ENCODE assay signal across 26 mouse cellular contexts in the genomic region with DNA sequence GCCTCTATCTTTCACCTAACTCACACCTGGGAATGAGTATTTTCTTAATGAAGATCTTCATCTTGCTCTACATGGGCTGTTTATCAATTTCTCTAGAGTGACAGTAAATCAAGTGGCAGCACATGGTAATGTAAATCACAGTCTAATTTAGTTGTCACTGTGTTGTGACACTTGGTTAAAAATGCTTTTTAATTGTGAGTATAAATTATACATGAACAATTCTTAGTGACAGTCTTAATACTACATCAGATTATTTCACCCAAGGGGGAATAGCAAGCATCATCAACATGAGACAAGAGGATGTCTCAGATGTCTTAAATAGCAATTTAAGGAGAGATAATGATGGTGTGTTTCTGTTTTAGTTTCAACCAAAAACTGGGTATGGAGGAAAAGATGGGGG.
"Had no signal": no experiment of that assay in that cellular context is flagged by ENCODE, and none has a peak within 500 bp of the region (broad histone marks: within the 10 kb centered on the region; RNA-seq: fewer than 3 reads in every experiment).

No protein-coding gene starts in this region.

- H3K9me3 ChIP-seq: heart, embryonic 10.5 days; heart, embryonic 12.5 days; hindbrain, embryonic 10.5 days; hindbrain, embryonic 12.5 days; kidney, embryonic 15.5 days; limb, embryonic 13.5 days; limb, embryonic 15.5 days; liver, embryonic 12.5 days had no signal

- H3K36me3 ChIP-seq: heart, embryonic 10.5 days; heart, embryonic 12.5 days; hindbrain, embryonic 10.5 days; hindbrain, embryonic 12.5 days; kidney, embryonic 15.5 days; limb, embryonic 13.5 days; limb, embryonic 15.5 days; liver, embryonic 12.5 days had no signal

- H3K9ac ChIP-seq: heart, embryonic 12.5 days; hindbrain, embryonic 12.5 days; hindbrain, embryonic 14.5 days; kidney, embryonic 15.5 days; limb, embryonic 13.5 days; limb, embryonic 15.5 days; liver, embryonic 12.5 days; liver, embryonic 14.5 days had no signal

- H3K4me3 ChIP-seq: heart, embryonic 10.5 days; heart, embryonic 12.5 days; hindbrain, embryonic 10.5 days; hindbrain, embryonic 12.5 days; kidney, embryonic 15.5 days; limb, embryonic 13.5 days; limb, embryonic 15.5 days; liver, embryonic 12.5 days had no signal

- DNase-seq: gastrocnemius, postnatal 10 days; gastrocnemius, postnatal 25 days; heart, adult 18-20 months; heart, postnatal 10 days; heart, postnatal 4 days; kidney, adult 11 months; kidney, adult 2 months; kidney, adult 9 months; kidney, postnatal 14 days; kidney, postnatal 36 days; layer of hippocampus, adult 9-11 months; layer of hippocampus, postnatal 36 days; left cerebral cortex, postnatal 4 days had no signal

- H3K27ac ChIP-seq: heart, embryonic 10.5 days; hindbrain, embryonic 10.5 days; hindbrain, embryonic 12.5 days; hindbrain, embryonic 14.5 days; kidney, embryonic 15.5 days; kidney, postnatal 0 days; limb, embryonic 13.5 days; limb, embryonic 15.5 days; liver, embryonic 12.5 days; liver, embryonic 14.5 days had no signal

- H3K4me1 ChIP-seq: heart, embryonic 10.5 days; heart, embryonic 12.5 days; hindbrain, embryonic 10.5 days; hindbrain, embryonic 12.5 days; kidney, embryonic 15.5 days; limb, embryonic 13.5 days; limb, embryonic 15.5 days; liver, embryonic 12.5 days had no signal

- H3K4me2 ChIP-seq: heart, embryonic 12.5 days; hindbrain, embryonic 12.5 days; hindbrain, embryonic 14.5 days; kidney, embryonic 15.5 days; limb, embryonic 13.5 days; limb, embryonic 15.5 days; liver, embryonic 12.5 days had no signal

- ATAC-seq: hindbrain, embryonic 16.5 days; intestine, embryonic 16.5 days; liver, embryonic 12.5 days had no signal

- H3K27me3 ChIP-seq: heart, embryonic 12.5 days; hindbrain, embryonic 12.5 days; kidney, embryonic 15.5 days; limb, embryonic 13.5 days; limb, embryonic 15.5 days; liver, embryonic 12.5 days had no signal
